Mouse (Mus musculus) T-helper 2 cell (primary cell): ENCODE results near the gene Pan3.

Experiments used
- in situ Hi-C: fragments of 300-600 bp; cut with MboI, MseI; formaldehyde crosslinking; loops from one replicate; pipeline ENCODE4 v1.15.1; 2025; ENCODE audit warnings: high pct_unique_total_duplicates

Pan3 gene

GRCm38 (mm10) chr5:147430361-147430935 lies 487 bp downstream of the Pan3 start:
- in situ Hi-C loops, result no loop called here

GRCm38 (mm10) chr5:147430936-147431839 lies 1.2 kb downstream of the Pan3 start:
- in situ Hi-C loops, result no loop called here

DNA sequence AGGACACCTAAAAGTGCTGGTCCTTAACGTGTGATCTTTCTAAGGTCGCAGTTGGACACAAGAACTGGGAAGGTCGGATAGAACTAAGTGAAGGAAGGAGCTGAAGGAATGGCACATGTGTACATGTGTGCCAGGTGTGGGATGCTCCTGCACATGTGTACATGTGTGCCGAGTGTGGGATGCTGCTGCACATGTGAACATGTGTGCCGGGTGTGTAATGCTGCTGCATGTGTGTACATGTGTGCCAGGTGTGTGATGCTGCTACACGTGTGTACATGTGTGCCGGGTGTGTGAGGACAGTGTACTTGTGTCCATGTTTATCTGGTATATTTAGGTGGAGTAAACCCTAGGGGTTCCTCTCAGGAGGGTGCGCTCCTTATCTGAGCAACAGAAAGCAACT lies 3.0 kb downstream of the Pan3 start:
- in situ Hi-C loops, result no loop called here

DNA sequence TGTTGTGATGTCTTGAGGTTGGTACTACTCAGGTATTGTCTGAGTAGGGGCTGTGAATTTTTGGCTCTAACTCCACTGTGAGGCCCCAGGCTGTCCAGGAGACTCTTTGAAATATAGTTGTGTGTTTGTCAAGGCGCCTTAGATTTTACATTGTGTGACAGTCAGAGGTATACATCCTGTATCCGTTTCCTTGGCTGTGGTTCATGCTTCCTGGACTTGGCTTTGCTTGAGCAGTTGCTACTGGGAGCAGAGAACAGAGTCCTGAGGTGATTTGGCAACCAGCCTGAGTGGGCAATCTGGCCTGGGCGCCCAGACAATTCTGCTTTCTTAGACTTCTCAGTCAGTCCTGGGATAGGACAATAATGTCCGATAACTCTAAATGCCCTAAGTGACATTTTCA lies 5.3 kb downstream of the Pan3 start:
- in situ Hi-C loops, result no loop called here

- in situ Hi-C loops, result no loop called here
Observed at GRCm38 (mm10) chr5:147435751-147436150, 5.8 kb downstream of the Pan3 start.

DNA sequence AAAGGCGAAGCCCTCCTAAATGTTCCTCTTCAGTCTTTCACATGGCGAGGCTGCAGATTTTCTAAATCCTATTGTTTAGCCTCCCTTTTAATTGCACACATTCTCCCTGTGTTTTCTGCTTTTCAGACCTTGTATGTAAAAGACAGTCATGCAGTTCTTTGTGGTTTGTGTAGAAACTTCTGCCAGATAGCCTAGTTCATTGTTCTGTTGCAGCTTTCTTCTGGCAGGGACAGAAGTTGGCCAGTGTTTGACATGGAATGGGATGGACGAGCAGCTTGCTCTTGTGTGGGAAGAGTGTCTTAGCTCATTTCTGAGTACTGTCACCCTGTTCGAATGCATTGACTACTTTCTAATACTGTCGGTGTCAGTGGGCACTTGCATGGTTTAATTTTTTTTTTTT lies 6.5 kb downstream of the Pan3 start:
- in situ Hi-C loops, result no loop called here

DNA sequence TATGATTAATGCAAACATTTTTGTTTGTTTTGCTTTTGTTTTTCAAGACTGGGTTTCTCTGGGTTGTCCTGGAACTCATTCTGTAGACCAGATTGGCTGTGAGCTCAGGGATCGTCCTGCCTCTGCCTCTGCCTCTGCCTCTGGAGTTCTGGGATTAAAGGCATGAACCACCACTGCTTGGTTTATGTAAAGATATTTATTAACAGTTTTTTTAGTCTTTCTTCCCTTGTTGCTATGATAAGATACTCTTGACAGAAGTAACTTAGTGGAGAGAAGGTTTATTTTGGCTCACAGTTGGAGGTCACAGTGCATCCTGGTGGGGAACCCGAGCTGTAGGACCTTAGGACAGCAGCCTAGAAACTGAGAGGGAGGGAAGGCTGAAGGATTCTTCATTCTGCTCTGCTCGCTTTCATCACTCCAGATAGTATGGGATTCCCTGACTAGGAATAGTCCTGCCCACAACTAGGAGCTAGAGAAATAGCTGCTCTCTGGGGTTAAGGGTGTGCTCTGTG lies 11.1 kb downstream of the Pan3 start:
- in situ Hi-C loops, result no loop called here

GRCm38 (mm10) chr5:147441979-147442378 lies 12.0 kb downstream of the Pan3 start:
- in situ Hi-C loops, result no loop called here

DNA sequence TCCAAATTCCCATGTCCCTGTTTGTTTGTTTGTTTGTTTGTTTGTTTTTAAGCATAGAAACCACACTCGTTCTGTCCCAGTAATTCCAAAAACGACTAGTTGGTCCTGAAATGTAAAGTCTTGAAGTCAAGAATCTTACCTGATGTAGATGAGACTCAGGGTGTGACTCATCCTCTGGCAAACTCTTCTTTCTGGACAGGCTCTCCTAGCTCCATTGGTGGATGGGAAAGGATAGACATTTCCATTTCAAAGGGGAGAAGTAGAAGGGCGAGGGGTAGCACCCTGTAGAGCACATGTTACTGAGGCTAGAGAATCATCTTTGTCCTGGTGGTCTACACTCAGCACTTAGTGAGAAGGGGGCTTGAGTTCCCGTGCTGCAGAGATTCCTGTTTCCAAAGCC lies 12.8 kb downstream of the Pan3 start:
- in situ Hi-C loops, result no loop called here

DNA sequence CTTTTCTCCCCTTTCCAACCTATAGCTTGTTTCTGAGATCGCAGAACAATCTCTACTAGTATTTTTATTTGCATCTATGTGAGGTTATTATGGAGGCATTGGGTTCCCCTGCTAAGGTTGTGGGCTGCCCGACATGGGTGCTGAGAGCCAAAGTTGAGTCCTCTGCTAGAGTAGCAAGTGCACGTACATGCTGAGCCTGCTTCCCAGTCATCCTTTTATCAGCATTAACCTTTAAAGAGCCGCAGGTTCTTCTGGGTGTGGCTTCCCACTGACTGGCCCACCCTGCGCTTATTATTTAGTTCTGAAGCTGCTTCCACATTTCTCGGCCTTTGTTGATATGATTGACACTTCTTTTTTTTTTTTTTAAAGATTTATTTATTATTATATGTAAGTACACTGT lies 14.3 kb downstream of the Pan3 start:
- in situ Hi-C loops, result no loop called here

GRCm38 (mm10) chr5:147444757-147445156 lies 14.8 kb downstream of the Pan3 start:
- in situ Hi-C loops, result no loop called here

GRCm38 (mm10) chr5:147445252-147445651 lies 15.3 kb downstream of the Pan3 start:
- in situ Hi-C loops, result no loop called here

GRCm38 (mm10) chr5:147448526-147448925 lies 18.6 kb downstream of the Pan3 start:
- in situ Hi-C loops, result no loop called here

DNA sequence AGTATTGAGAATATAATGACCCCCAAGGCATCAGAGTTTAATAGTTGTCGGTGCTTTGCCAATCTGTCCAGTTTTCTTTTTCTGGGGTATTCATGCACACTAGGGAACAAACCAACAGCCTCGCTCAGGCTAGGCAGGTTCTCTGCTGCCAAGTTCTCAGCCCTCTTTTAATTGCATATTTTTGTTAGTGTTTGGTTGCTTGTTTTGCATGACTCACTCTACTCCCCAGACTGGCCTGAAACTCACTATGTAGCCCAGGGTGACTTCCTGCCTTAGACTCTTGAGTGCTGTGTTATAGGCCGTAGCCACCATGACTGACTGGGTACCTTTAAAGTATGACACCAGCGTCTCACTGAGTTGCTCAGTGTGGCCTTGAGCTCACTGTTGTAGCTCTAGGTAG lies 19.0 kb downstream of the Pan3 start:
- in situ Hi-C loops, result no loop called here

GRCm38 (mm10) chr5:147456491-147456890 lies 26.5 kb downstream of the Pan3 start:
- in situ Hi-C loops, result no loop called here

DNA sequence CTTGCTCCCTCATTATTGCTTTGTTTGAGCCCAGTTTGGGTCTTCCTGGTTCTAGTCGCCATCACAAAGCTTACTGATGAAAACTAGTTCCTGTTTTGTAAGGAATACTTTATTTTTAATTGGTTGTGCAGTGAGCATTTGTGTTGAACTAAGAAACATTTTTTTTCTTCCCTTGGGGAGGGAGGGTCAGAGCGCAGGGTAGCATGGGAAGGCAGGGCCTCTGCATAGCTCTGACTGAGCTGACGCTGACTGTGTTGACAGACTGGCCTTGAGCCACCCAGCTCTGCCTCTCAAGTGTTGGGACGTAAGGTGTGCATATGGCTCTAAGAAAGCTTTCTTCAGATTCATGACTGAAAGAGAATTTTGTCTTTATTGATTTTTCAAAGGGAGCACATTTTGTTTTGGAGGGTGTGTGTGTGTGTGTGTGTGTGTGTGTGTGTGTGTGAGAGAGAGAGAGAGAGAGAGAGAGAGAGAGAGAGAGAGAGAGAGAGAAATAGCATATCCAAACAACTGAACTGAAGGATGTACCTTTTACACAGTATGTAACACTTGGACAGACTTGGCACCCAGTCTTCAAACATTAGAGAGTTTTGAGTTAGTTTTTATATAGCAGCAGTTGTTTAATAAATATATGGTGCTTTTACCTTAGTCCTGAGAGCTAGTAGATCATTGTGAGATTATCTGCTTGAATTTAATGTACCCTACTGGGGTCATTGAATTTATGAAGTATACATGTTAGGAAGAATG lies 30.0 kb downstream of the Pan3 start:
- in situ Hi-C loops, result no loop called here

DNA sequence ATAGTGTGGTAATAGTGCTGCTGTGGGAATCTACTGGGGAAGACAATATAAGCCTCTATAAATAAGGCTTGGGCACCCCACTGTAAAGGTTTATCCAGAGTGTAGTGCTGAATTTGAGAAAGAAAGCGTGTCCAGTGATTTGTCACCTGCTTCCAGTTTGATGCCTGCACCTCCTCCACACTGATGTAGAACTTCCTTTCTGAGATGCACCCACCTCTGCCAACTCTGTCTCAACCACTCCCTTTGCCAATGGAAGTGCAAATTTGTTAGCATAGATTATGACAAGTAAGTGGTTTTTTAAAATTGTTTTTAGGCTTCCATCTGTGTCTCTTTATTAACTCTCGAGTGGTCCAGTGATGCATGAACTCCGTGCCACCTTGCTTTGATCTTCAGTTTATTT lies 33.3 kb downstream of the Pan3 start:
- in situ Hi-C loops, result no loop called here

DNA sequence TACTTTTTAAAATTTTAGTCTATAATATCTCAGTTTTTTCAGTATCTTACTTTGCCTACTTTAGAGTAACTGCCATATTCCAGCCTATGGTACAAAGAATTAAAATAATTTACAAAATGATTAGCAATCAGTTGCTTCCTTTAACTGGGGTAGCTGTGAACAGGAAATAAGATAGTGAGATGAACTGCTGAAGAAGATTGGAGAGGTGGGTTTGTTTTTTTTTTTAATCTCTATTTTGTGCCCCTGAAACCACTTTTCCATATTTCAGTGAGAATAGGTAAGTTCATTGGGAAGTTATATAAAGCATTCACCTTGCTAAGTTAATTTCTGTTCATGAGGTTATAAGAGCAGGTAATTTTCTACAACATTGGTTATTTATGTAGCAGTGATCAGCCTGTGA lies 36.4 kb downstream of the Pan3 start:
- in situ Hi-C loops, result no loop called here

- in situ Hi-C loops, result no loop called here
Observed at GRCm38 (mm10) chr5:147471163-147471562, 41.2 kb downstream of the Pan3 start.

DNA sequence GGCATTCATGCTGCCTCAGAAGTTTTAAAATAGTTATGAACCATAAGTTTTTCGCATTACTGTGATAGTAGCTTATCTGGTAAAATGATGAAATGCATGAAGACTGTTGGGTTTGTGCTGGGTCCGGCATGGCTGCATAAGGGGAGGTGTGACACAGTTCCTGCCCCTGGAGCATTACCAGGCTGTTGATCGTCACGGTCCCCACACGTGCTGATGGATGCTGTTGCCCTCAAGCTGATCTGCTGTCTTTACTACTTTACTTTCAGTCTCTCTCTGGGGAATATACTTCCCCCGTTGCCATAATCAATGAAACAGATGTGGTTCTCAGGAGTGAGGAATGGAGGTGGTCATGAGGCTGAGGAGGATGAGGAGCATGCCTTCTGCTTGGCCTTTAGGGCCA lies 43.1 kb downstream of the Pan3 start:
- in situ Hi-C loops, result no loop called here

- in situ Hi-C loops, result no loop called here
Observed at GRCm38 (mm10) chr5:147473856-147474255, 43.9 kb downstream of the Pan3 start.

- in situ Hi-C loops, result no loop called here
Observed at GRCm38 (mm10) chr5:147476109-147476508, 46.1 kb downstream of the Pan3 start.
